Mouse (Mus musculus) frontal cortex, postnatal 36 days (tissue): ENCODE measurements at regions not wholly inside any gene's neighbourhood (a gene's known extent, or its start where the extent isn't known, plus 50 kb on each side); places are given as distances from the start of the nearest gene placed in this dataset.

Source experiments
- DNase-seq, 2 experiments: peaks; one replicate each; pipeline ENCODE4 v3.0.0; 2022; ENCODE audit warnings: low spot score in 2 of 2

DNA sequence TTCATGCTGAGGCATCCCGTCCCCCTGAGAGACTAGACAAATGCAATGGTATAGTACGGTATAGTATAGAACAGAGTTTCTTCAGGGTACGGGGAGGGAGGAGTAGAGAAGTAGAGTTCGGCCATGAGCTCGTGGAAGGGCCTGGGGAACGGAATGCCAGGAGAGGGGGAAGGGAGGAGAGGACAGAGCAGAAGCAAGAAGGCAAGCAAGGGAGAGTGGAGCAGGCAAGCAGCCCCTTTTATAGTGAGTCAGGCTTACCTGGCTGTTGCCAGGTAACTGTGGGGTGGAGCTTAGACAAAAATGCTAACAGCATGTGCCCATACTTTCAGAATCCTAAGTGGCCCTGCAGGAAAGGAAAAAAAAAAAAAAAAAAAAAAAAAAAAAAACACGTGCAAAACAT is 174.7 kb upstream of the Dapk1 start:
- DNase-seq, result no peak

DNA sequence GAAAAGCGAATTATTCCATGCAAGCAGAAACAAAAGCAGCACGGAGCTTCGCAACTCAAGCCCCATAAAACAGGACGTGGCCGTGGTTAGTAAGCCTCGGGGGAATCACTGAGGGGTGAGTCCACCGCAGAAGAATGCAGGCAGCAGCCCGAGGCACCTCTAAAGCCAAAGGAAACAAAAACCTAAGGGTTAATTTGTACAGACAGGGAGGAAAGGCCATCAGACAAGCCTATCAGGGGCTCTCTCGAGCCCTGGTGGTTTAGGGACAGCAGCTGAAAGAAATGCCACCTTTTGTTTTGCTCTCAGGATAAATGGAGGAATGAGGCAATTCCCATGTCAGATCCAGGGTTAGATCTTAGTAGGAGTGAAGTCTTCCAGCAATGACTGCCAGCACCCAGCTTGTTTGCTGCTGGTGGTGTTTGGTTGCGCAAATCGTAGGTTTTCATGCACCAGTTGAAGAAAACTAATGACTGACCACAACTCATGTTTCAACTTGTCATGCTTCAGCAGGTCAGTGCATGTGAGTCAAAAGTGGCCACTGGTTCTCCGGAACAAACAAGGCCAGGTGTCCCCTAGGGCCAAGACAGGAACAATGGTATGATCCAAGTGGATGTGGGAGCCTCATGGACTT is 173.9 kb upstream of the Dapk1 start:
- no peak for DNase-seq

DNA sequence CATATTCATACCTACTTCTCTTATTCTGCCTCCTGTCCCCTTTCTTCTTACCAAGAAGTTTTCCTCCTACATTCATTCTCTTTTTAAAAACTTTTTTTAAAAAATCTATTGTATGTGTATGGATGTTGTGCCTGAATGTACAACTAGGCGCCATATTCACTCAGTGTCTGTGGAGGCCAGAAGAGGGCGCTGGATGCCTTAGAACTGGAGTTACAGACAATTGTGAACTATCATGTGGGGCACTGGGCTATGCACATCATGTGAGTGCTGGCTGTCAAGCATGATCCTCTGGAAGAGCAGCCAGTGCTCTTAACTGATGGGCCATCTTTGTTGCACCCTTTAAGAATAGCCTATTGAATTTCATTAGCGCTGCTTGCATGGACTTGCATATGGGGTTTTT is 172.6 kb upstream of the Dapk1 start:
- no peak for DNase-seq

DNA sequence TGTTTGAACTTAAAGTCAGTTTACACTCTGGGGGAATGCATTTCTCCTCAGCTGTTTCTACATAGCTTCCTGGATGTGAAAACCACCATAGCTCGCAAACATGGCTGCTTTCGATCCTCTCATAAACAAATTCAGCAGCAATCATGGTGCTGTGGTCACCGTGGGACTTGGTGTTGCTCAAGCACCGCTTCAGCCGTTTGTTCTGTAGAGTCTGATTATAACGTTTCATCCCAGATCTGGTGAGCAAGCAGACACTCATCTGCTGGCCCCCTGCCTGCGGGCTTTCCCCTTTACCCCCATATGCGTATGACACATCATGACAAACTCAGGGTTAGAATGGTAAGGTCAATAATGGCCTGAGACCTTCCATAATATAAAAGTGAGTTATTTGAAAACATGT is 170.3 kb upstream of the Dapk1 start:
- no peak for DNase-seq

DNA sequence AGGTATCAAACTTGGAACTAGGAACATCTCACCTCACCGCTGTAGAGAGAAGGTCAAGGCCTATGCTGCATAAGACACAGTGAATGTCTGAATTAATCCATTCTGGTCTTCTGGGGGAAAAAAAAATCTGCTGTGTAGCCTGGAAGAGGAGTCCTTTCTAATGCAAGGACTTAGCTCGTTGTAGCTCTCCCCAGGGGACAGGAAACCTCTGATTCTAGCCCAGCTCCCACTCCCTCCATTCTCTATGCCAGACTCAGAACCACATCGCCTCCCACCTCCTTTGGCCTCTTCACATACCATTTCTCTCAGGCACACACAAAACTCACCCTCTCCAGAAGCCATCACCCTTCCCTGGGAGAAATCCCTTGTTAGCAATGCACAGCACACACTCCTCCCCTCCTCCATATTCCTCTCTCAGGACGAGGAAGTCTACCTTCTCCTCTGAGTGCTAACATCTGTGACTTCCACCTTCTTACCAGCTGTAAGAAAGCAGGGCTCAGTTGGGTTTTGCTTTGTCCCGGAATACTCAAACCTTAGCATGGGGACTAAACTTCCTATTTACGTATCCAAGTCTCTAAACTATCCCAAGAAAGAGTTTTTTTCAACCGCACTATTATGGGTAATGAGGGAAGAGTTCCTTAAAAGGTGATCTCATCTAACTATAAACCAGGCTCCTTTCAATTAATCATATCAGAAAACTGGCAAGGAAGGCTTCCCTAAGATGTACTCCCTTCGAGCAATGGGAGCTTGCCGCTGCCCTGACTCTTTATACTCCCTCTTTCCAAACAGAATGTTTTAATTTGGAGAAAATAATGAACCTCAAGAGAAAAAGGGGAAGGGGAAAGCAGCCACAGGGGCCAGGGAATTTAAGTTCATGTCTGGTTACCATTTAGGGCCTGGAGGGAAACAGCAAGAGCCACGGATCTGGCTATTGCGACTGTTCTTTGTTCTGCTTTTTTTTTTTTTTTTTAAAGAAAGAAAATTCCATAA is 167.2 kb upstream of the Dapk1 start:
- no peak for DNase-seq

DNA sequence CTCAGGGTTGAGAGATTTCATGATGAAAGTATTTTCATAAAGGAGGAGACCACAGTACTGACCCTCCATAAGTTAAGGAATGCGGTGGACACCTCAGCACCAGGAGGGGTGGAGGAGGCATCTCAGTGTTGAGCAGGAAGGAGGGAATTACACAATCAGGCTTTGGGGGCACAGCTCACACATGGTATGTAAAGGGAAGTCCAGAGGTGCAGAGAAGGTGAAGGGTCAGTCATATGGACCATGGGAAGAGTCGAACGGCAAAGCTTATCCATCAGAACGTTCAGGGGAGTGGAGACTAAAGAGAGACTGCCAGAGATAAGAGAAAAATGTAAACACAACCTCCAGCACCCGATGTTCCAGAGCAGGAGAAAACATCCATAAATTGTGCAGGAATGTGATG is 166.4 kb upstream of the Dapk1 start:
- no peak for DNase-seq

DNA sequence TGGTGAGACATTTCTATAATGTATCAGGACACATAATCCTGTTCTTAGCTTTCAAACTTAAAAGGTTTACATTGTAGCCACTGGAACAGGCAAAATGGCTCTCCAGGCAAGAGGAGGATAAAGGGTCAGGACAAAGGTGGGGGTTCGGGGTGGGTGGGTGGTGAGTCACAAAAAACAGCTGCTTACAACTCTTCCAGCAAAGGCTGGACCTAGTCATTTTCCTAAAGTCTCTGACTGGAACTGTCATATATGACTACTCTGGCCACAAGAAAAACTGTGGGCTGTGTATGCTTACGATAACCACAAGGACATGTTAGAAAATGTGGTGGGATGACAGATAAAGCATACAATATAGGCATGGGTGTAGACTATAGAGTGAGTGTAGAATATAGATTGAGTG is 163.6 kb upstream of the Dapk1 start:
- no peak for DNase-seq

DNA sequence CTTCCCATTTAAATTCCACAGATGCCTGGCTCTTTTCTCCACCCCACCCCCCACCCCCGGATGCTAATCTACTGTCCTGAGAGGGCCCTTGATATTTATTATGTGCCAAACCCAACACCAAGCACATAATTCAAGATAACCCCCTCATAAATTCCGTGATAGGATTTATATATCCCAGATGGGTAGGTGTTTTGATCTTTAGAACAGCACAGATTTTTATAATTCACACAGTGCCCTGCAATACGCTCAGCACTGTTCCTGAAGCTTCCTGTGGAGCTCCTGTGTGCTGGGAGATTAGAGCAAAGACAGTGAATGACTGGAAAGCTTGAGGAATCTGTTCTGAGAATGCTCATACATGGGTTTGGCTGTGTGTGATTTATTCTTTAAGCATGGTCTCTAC is 161.2 kb upstream of the Dapk1 start:
- DNase-seq, result no peak

DNA sequence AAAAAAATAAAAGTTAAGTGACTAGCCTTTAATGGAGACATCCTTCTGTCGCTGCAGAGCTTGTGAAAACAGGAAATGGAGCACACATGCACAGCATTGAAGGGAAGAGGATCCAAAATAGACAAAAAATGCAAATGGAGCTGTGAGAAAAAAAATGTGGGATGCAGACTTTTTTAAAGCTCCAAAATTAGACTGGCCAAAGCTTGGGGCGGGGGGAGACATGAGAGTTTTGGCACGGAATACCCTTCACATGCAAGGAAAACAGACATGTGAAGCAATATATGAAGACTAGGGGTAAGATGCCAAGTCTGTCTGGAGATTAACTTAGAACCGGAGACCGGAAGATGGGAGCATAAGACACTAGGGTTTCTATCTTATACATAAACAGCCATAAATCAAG is 156.6 kb upstream of the Dapk1 start:
- no peak for DNase-seq

DNA sequence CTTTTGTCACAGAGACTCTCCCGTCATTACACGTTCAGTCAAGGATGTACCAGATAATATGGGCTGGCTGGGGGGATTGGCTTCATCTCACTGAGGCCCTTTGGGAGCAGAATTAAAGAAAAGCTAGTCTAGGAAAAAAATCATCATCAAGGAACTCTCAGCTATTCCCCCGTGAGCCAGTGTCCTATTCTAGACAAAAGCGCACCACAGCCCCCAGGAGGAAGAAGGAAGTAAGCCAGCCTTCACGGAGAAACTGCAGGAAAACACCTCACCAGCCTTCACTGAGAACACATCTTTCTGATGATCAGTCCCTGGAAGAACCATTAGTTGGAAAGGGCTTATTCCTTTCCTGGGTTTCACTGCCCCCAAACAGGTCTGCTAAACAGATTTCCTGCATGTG is 154.8 kb upstream of the Dapk1 start:
- DNase-seq, result no peak

DNA sequence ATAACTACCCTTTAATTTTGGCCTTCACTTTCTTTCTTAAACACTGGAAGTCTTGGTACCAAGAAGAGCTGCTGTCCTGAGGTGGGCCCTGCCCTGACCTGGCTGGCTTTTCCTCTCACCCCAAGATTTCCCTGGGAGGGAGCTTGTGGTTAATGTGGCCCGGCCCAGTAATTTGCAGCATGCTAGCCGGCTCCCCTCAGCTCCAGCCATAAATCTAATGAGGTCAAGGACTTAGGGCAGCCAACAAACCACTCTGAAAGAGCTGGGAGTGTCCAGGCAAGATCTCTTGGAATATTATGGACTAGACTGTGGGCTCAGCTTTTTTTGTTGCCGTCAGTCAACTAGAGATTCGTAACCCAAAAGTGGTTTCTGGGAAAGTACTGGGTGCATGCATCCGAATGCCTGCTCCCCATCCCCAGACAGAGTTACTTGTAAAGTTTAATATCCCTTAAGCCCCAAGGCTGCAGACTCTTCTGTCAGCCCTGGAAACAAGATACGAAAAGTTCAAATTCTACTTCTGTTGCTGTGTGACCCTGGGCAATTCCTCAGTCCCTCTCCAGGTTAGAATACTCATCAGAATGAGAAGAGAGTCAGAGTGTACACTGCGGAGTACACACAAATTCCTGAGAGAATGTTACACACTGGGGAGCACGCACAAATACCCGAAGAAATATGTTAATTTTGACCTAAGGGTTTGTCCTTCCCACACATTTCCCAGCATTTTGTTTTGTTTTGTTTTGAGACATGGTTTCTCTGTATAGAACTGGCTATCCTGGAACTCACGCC is 150.8 kb upstream of the Dapk1 start:
- DNase-seq, result no peak

DNA sequence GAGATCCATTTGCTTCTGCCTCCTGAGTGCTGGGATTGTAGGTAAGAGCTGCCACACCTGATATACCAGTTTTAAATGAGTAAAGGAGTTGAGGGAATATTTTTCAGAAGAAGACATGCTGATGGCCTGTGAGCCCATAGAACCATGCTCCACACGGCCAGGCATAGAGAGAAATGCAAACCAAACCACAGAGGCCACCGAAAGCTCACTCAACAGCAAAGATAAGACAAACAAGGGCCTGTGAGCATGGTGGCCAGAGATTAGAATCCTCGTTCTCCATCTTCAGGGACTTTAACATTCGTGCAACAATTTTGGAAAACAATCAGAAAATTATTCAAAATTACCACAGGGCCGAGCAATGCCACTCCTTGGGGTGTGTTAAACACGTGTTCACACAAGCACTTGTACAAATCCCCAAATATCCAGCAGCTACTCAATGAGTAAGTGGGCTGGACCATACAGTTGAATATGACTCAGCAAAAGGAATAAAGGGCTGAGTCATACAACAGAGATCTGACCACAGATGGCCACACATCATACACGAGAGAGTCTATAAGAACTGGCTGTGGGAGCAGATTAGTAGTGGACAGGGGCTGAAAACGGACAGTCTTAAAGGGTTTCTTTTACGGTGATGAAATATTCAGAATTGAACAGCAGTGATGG is 147.8 kb upstream of the Dapk1 start:
- DNase-seq, result no peak

DNA sequence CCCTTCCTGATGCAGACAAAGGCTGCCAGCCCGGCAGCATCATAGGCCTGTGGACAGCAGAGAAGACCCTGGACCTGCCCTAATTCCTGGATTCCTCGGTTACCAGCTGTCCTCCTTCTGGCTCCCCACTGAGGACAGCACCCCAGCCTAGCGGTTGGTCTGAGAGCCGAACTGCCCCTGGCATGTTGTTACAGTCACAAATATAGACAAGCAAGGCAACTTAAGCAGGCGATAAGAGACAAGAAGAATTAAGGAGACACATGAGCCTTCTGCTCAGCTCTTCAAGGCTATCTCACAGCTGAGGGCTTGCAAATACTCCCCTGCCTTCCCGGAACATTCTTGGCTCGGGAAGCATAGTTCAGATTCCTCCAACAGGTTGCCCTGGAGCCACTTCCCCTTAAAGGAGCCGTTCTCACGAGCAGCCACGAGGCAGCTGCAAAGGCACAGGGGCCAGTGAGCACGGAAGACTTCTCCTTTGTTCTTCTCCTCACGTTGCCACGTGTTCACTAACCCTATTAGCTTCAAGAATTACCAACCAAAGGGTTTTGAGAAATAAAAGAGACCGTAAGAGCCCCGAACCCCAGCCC is 146.6 kb upstream of the Dapk1 start:
- DNase-seq, result no peak

DNA sequence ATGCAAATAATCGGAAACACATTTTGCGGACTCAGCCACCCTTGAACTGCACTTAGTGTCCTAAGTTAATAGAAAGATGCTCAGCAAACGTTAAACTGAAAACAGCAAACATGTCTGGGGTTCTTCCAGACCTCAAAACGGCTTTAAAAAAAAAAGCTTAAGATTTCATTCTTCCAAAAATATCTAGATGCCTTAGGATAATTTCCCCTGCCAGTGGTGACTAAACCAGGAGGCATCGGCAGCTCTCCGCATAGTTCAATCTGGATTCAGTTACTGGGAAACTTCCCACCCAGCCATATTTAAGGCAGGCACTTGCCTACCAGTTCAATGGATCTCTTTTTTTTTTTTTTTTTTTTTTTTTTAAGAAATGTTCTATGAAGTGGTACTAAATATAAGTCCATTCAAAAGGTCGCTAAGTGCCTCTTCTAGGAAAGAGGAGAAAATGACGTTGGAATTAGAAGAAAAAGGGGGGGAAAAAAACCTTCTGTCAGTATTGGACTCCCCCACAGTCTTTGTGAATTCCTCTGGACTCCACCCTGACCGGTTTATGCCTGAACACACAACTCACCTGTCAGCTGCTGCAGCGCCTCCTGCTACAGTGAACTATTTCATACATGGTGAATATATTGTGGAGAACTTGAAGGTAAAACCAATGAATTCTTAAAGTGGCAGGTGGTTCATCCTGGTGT is 145.7 kb upstream of the Dapk1 start:
- no peak for DNase-seq

DNA sequence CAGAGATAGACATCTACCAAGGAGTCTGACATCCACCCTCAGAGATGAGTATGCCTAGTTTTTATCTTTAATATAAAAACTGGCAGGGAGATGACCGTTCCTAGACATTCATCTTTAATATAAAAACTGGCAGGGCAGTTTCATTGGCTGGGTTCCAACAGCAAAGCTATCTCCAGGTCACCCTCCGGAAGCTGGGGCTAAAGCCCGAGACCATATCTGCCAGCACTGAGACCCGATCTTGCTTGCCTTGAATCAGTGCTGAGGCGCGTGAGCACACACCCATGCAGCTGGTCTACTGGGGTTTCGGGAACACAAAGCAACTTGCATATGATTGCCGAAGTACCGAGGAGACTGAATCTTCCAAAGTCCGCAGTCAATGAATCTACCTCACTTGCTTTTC is 144.5 kb upstream of the Dapk1 start:
- no peak for DNase-seq

DNA sequence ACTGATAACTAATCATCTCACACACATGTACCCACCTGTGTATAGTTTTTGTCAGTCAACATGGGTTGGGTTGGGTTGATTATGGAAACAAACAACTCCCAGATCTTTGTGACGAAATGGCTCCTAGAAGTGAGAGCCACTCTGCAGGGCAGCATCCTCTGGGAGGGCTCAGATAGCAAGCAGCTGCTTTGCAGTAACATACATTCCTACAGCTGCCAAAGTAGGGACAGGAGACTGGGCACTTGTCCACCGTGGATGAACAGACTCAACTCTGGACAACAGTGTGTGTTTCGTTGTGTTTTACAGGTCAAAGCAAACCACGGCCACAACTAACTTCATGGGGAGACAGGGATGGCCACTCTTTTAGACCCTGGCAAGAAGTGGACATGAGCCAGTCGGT is 142.7 kb upstream of the Dapk1 start:
- no peak for DNase-seq

DNA sequence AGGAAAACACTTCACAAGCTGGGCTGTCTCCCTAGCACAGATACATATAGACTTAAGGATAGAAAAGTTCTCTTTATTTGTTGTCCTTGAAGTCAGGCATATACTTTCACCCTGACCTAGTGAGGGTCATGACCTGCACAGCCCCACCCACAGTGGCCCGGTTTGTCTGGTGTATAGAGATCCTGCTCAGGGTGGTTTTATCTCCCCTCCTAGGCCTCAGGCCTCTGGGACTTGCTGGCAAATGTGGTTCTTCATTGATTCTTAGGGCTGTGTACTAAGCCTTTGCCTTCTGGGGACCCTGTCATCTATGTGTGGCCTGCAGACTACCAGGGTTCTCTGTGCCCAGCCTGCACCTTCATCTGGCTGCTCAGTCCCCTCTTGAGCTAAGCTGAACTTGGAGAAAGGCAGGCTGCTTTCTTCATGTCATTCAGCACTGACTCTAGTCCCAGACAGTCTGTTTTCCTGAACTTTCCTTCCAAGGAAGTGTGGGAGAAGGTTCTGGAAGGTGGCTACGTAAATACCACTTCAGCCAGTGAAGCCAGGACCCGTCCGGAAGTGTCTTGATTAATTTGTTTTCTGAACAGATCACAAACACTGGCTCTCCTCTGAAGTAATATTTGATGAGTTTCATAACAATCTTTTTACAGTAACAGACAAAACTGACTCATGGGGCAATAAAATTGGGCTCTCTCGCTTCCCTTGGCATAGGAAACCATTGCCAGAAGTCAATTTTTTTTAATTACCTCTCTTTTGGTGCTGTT is 135.0 kb upstream of the Dapk1 start:
- no peak for DNase-seq

DNA sequence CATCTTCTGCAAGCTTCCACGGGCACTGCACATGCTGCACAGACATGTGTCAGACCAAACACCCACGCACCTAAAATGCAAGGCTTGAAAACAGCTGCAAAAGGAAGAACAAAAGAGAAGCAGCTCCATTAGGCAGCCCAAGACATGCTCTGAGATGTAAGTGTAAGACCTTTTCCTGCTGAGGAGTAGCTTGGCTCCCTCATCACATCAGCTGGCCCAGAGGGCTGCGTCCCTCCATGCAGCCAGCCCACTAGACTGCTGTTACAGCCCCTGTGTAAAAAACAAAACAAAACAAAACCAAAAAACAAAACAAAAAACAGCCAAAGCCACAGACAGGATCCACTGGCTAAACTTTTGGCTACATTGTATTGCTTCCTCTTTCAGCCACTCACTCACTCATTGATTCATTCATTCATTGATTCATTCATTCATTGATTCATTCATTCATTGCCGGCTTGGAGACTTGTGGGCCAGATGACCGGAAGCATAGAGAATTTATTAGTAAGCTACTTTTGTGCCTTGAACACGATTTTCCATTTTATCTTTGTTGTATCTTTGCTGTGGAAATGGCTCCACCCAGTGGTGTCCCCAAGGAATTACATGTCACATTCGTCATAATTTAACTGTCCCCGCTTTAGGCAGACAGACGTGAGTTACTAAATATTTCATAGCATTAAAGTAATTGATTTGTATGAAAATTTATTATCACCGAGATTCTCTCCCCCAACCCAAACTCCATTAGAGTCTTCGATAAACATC is 133.7 kb upstream of the Dapk1 start:
- peak; percentile 66 to 72 for DNase-seq
